Mouse (Mus musculus): ENCODE measurements around the gene Rps26. TPM values are rescaled to one million over a fixed set of nuclear protein-coding genes. Genes with fewer than 3 reads are reported as not detected.

Gene Rps26
- polyA plus RNA-seq (2014; fragmentation: Nextera tagmentation; extraction: Ambion mirVana), result 450 and 573 TPM in 2 replicates

DNA sequence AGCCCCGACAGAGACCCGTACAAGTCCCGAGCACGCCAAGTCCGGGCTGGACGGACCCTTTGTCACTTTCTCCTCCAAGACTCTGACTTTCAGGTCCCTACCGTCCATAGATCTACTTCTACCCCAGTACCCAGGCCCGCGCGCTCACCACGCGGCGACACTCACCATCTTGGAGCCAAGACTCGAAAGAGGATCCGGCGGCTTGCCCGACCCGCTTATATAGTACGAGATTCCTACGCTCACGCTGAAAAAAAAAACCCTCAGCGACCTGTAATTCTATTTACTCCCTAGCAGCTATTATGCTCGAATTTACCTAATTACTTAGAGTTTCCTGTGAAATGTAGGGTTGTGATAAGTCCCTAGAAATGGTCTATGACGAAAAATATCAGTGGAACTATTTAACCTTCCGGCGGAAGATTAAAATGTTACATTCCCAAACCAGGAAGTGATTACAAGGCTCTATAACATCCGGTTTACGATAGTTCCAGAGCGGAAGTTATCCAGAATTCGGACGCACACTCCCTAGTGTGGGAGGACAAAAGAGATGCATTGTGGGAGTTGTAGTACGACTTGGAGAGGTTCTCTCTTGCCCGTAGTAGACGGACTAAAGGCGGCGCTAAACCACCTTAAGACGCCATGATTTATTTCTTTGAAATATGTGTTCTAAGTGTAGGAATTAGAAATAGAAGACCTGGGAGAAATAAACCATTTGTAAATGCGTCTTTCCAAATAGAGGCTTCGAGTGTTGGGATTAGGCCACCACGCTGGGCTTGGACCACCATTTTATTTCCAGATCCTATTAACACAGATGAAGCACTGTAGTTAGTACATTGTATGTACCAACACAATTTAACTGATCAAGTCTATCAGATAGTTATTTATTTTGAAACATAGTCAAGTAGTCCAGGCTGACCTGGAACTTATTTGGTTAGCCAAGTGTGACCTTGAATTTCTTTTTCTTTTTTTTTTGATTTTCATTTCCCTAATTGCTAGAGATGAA, at the start of gene Rps26:
Rps26 (minus strand) TSS at position 437 of the 1,000 bp plus-strand sequence.
- WGBS, result under 1% methylated on average over 40 of the region's 40 CpGs
- Histone ChIP-seq H3K4me1 (replicated peaks; ENCODE audit: control insufficient read depth, insufficient read depth, low read length) (peaks cover 6% of the 10 kb centered on the region), H3K27me3 (ENCODE audit: control insufficient read depth, insufficient read depth, low read length) (no peaks in the 10 kb centered on the region), H3K9me3 (ENCODE audit: control insufficient read depth, low read length) (no peaks in the 10 kb centered on the region), H3K36me3 (replicated peaks; ENCODE audit: control insufficient read depth, insufficient read depth) (peaks cover 30% of the 10 kb centered on the region), H3K4me3 (replicated peaks; ENCODE audit: low read length) (peak within 1 kb of the TSS; percentile 73), H3K27ac (peak within 1 kb of the TSS; percentile 83), H3K9ac (peak within 1 kb of the TSS; percentile 87), H3K4me2 (replicated peaks) (peak within 1 kb of the TSS; percentile 77)
- DNase-seq (ENCODE audit: low spot score) (peak; percentile 97), ATAC-seq (ENCODE audit: low FRiP score) (peak; percentile 96)

DNA sequence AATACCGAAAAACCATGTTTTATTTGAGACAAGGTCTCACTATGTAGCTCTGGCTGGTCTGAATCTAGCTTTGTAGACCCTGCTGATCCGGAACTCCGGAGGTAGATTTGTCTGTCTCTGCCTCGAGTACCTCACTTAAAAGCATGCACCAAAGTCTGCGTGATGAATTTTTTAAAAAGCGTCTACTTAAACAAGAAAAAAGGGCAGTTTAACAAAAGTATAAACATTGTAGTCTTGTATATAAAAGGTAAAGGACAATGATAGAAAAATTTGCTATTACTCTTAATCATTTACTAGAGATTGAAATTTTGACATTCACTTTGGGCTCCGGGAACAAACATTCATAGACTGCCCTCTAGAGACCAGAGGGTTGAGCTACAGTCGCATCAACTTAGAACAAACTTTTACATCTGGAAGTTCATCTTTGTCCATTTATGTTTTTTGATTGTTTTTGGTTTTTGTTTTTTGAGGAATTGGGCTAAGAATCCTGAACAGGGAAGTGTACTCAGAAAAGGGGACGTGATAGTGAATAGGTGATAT, 48.0 kb upstream of the Rps26 start:
- WGBS, result 3% methylated on average over 9 of the region's 9 CpGs
- peak; percentile 75 for DNase-seq (ENCODE audit: low spot score)

DNA sequence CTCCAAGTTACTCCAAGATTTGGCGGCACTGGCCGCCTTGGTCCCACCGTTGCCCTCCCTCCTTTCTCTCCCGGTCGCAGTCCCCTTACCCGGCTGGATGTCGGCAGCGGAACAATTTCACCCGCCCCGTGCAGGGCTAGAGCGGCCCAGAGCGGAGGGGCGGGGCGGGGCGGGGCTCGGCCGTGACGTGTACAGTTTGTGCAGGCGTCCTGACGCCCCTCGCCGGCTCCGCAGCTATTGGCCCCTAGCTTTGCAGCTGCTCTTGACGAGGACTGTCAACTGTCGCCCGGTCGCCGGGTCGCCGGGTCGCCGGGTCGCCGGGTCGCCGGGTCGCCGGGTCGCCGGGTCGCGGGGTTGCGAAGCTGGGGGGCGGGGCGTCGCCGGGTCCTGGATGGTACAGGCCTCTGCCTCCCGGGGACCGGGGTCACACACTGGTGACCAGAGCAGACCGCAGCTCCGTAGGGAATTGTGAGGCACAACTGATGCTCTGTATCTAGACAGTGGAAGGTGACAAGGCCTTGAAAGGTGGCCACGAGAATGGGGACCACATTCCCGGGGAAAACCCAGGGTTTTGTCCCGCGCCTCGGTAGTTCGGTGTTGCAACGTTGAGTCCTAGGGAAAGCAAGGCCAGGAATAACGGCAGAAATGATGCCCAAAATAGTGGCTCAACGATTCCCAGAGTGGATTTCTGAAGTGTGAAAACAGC, 47.4 kb upstream of the Rps26 start, which contains the start of gene Suox:
Suox (minus strand) TSS at position 311 of the 706 bp plus-strand sequence.
- ATAC-seq (ENCODE audit: low FRiP score) (peak; percentile 93), DNase-seq (ENCODE audit: low spot score) (peak; percentile 80)
- peak within 1 kb of the TSS; percentile 65; the same call in 1 of the 2 replicates for H3K27ac ChIP-seq
- H3K9ac ChIP-seq, result peak within 1 kb of the TSS; percentile 64
- peak within 1 kb of the TSS; percentile 81 for H3K4me2 ChIP-seq (replicated peaks)
- peaks cover 10% of the 10 kb centered on the region; the same call in 1 of the 2 replicates for H3K36me3 ChIP-seq (replicated peaks; ENCODE audit: control insufficient read depth, insufficient read depth)
- peaks cover 14% of the 10 kb centered on the region for H3K4me1 ChIP-seq (replicated peaks; ENCODE audit: control insufficient read depth, insufficient read depth, low read length)
- peak within 1 kb of the TSS; percentile 73 for H3K4me3 ChIP-seq (replicated peaks; ENCODE audit: low read length)
- no peaks in the 10 kb centered on the region for H3K9me3 ChIP-seq (ENCODE audit: control insufficient read depth, low read length)
- under 1% methylated on average over 57 of the region's 60 CpGs for WGBS
- no peaks in the 10 kb centered on the region for H3K27me3 ChIP-seq (ENCODE audit: control insufficient read depth, insufficient read depth, low read length)

More for the DNA sequence above, 48.0 kb upstream of the Rps26 start:
- no peaks in the 10 kb centered on the region for H3K27me3 ChIP-seq (ENCODE audit: control insufficient read depth, insufficient read depth, low read length)
- H3K4me1 ChIP-seq (replicated peaks; ENCODE audit: control insufficient read depth, insufficient read depth, low read length), result peaks cover 14% of the 10 kb centered on the region
- H3K36me3 ChIP-seq (replicated peaks; ENCODE audit: control insufficient read depth, insufficient read depth), result peaks cover 16% of the 10 kb centered on the region
- peak overlapping the region; percentile 65; the same call in 1 of the 2 replicates for H3K27ac ChIP-seq
- no peak for ATAC-seq (ENCODE audit: low FRiP score)
- H3K9ac ChIP-seq, result peak overlapping the region; percentile 64
- no peaks in the 10 kb centered on the region for H3K9me3 ChIP-seq (ENCODE audit: control insufficient read depth, low read length)
- H3K4me2 ChIP-seq (replicated peaks), result peak overlapping the region; percentile 81
- peak overlapping the region; percentile 73 for H3K4me3 ChIP-seq (replicated peaks; ENCODE audit: low read length)

DNA sequence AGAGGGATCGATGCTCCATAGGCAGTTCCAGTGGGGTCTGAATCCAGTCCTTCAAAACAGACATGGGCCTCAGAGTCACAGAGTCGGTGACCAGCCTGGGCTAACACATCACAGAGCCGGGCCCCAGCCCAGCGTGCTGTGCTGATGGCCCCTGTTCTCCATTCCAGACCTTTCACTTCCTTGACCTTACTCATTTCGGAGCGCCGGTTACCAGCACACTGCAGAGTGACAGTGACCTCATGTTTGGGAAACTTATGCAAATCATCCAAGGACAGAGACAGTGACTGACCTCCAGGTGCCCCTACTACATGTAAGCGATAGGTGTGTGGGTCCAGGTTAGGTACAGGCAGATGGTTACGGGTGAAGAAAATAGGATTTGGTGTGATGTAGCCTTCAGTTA, 44.6 kb upstream of the Rps26 start:
- Histone ChIP-seq H3K36me3 (replicated peaks; ENCODE audit: control insufficient read depth, insufficient read depth) (peaks cover 1% of the 10 kb centered on the region; the same call in 1 of the 2 replicates), H3K9ac (no peak overlapping the region), H3K9me3 (ENCODE audit: control insufficient read depth, low read length) (no peaks in the 10 kb centered on the region), H3K27me3 (ENCODE audit: control insufficient read depth, insufficient read depth, low read length) (no peaks in the 10 kb centered on the region), H3K4me3 (replicated peaks; ENCODE audit: low read length) (no peak overlapping the region), H3K4me1 (replicated peaks; ENCODE audit: control insufficient read depth, insufficient read depth, low read length) (peaks cover 26% of the 10 kb centered on the region), H3K27ac (no peak overlapping the region), H3K4me2 (replicated peaks) (no peak overlapping the region)
- ATAC-seq (ENCODE audit: low FRiP score) (no peak), DNase-seq (ENCODE audit: low spot score) (no peak)
- WGBS, result 94% methylated on average over 9 of the region's 9 CpGs

DNA sequence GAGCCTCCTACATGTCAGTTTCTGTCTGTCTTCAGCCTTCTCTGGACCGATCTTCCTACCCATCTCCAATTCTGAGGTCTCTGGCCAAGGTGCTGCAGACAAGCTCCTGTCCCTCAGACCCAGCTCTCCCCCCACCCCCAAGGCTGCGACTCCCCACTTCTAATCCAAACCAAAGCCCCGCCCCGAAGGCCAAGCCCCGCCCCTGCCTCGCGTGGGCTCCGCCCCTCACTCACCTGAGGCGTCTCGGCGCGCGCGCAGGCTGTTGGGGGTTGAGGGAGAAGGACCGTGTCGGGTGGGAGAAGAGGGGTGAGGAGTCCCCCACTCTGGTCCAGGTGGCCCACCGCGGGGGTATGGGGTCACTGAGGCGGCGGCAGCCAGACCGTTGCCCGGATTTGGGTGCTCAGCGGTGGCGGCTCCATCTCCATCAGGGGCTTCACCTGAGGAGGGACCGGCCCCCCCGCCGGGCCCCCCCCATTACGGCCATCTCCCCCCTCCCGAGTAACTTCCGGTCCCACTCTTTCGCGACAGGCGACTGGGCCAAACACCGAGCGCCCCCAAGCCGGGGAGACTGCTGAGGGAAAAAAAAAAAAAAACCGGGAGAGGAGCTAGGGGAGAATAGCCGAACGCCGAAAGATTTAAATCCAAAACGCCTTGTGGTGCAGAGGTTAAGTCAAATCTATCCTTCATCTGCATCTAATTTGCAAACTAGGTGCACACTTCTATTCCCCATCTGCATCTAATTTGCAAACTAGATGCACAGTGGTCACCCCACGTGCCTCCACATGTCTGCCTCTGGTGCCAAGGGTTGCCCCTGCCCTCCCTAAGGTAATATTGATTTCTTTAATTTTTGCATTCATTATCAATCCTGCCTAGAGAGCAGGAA, 42.5 kb upstream of the Rps26 start:
- Histone ChIP-seq H3K27me3 (ENCODE audit: control insufficient read depth, insufficient read depth, low read length) (no peaks in the 10 kb centered on the region), H3K27ac (peak overlapping the region; percentile 83), H3K36me3 (replicated peaks; ENCODE audit: control insufficient read depth, insufficient read depth) (no peaks in the 10 kb centered on the region), H3K4me3 (replicated peaks; ENCODE audit: low read length) (peak overlapping the region; percentile 77), H3K9me3 (ENCODE audit: control insufficient read depth, low read length) (no peaks in the 10 kb centered on the region), H3K9ac (peak overlapping the region; percentile 85), H3K4me2 (replicated peaks) (peak overlapping the region; percentile 77), H3K4me1 (replicated peaks; ENCODE audit: control insufficient read depth, insufficient read depth, low read length) (peaks cover 22% of the 10 kb centered on the region)
- WGBS, result under 1% methylated on average over 42 of the region's 42 CpGs
- ATAC-seq (ENCODE audit: low FRiP score) (peak; percentile 72), DNase-seq (ENCODE audit: low spot score) (peak; percentile 57)

DNA sequence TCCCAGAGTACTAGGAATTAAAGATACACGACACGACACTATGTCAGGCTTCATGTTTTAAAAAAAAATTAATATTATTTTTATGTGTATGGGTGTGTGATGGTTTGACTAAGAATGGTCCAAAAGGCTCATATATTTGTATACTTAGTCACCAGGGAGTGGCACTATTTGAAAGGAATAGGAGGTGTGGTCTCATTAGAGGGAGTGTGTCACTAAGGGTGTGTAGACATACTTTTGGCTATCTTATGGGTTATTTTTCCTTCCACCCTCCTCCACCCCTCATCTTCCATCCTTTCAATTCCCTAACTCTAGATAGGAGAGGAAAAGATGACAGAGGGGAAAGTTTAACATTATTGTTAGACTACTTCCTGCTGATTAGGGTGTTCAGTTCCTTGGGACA, 39.3 kb upstream of the Rps26 start:
- no peak overlapping the region for H3K4me3 ChIP-seq (replicated peaks; ENCODE audit: low read length)
- H3K27me3 ChIP-seq (ENCODE audit: control insufficient read depth, insufficient read depth, low read length), result no peaks in the 10 kb centered on the region
- no peaks in the 10 kb centered on the region for H3K36me3 ChIP-seq (replicated peaks; ENCODE audit: control insufficient read depth, insufficient read depth)
- ATAC-seq (ENCODE audit: low FRiP score) (no peak), DNase-seq (ENCODE audit: low spot score) (no peak)
- H3K9ac ChIP-seq, result no peak overlapping the region
- peaks cover 12% of the 10 kb centered on the region for H3K4me1 ChIP-seq (replicated peaks; ENCODE audit: control insufficient read depth, insufficient read depth, low read length)
- no peak overlapping the region for H3K27ac ChIP-seq
- 99% methylated on average over 2 of the region's 2 CpGs for WGBS
- no peaks in the 10 kb centered on the region for H3K9me3 ChIP-seq (ENCODE audit: control insufficient read depth, low read length)
- no peak overlapping the region for H3K4me2 ChIP-seq (replicated peaks)

DNA sequence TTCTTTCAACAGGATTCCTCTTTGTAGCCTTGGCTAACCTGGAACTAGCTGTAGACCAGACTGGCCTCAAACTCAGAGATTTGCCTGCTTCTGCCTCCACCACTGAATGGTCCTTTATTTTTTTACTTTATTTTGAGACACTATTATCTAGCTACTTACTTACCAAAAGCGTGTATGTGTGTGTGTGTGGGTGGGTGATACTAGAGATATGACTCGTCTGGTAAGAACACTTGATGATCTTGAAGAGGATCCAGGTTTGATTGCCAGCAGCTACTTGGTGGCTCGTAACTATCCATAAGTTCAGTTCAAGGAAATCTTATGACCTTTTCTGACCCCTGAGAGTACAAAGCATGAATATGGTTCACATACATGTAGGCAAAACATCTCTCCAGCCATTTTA, 38.8 kb upstream of the Rps26 start:
- 93% methylated on average over 3 of the region's 3 CpGs for WGBS
- Histone ChIP-seq H3K4me3 (replicated peaks; ENCODE audit: low read length) (no peak overlapping the region), H3K4me1 (replicated peaks; ENCODE audit: control insufficient read depth, insufficient read depth, low read length) (peaks cover 12% of the 10 kb centered on the region), H3K9me3 (ENCODE audit: control insufficient read depth, low read length) (no peaks in the 10 kb centered on the region), H3K27me3 (ENCODE audit: control insufficient read depth, insufficient read depth, low read length) (no peaks in the 10 kb centered on the region), H3K9ac (no peak overlapping the region), H3K27ac (no peak overlapping the region), H3K4me2 (replicated peaks) (no peak overlapping the region), H3K36me3 (replicated peaks; ENCODE audit: control insufficient read depth, insufficient read depth) (no peaks in the 10 kb centered on the region)
- ATAC-seq (ENCODE audit: low FRiP score) (no peak), DNase-seq (ENCODE audit: low spot score) (no peak)

DNA sequence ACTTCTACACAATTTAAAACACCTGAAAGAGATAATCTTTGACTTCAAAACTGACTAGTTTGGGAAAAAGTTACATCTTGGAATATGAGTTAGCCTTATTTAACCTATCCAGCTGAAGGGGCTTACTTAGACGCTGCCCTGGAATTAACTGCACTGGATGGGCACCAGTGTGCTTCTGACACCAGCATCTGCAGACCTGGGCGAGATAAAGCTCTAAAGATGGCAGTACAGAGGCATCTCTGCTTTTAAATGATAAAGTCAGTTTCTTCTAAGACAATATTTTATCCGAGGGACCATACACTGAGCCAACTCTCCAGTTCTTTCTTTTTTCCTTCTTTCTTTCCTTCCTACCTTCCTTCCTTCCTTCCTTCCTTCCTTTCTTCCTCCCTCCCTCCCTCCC, 38.3 kb upstream of the Rps26 start:
- ATAC-seq (ENCODE audit: low FRiP score) (no peak), DNase-seq (ENCODE audit: low spot score) (no peak)
- H3K9ac ChIP-seq, result no peak overlapping the region
- H3K27ac ChIP-seq, result no peak overlapping the region
- H3K4me3 ChIP-seq (replicated peaks; ENCODE audit: low read length), result no peak overlapping the region
- H3K4me2 ChIP-seq (replicated peaks), result no peak overlapping the region
- H3K9me3 ChIP-seq (ENCODE audit: control insufficient read depth, low read length), result no peaks in the 10 kb centered on the region
- H3K27me3 ChIP-seq (ENCODE audit: control insufficient read depth, insufficient read depth, low read length), result no peaks in the 10 kb centered on the region
- peaks cover 12% of the 10 kb centered on the region for H3K4me1 ChIP-seq (replicated peaks; ENCODE audit: control insufficient read depth, insufficient read depth, low read length)
- WGBS, result 77% methylated on average over 3 of the region's 3 CpGs
- no peaks in the 10 kb centered on the region for H3K36me3 ChIP-seq (replicated peaks; ENCODE audit: control insufficient read depth, insufficient read depth)
